Mouse (Mus musculus): ENCODE measurements at regions not wholly inside any gene's neighbourhood (a gene's known extent, or its start where the extent isn't known, plus 50 kb on each side); places are given as distances from the start of the nearest gene placed in this dataset.

DNA sequence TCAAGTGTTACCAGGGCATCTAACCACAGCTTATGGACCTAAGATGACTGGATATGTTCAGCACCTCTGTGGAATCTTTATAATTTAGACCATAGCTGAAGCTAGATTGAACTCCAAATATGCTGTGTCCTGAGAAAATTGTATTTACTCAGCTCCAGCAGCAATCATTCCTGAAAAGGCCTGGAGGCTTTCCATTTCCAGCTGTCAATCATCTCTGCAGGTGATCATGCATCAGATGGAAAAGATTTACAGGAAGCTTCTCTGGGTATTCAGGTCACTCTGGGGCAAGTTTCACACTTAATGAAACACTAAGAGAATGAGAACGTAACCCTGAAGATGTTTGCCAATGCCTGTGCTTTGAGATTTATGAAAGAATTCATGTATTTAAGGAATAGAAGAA, 502.1 kb downstream of the Basp1 start:
- Histone ChIP-seq H3K4me1 (ENCODE audit: insufficient read depth, low read length) (no peaks in the 10 kb centered on the region), H3K36me3 (ENCODE audit: insufficient read depth, low read length) (no peaks in the 10 kb centered on the region), H3K4me2 (replicated peaks; ENCODE audit: low read depth, low read length) (no peak overlapping the region), H3K9me3 (ENCODE audit: low read length) (no peaks in the 10 kb centered on the region), H3K27ac (ENCODE audit: low read length) (no peak overlapping the region), H3K27me3 (ENCODE audit: insufficient read depth, low read length) (no peaks in the 10 kb centered on the region), H3K9ac (replicated peaks; ENCODE audit: low read length) (no peak overlapping the region), H3K4me3 (ENCODE audit: low read length) (no peak overlapping the region)
- 89% methylated on average over 1 of the region's 1 CpGs for WGBS
- no peak for ATAC-seq (ENCODE audit: low FRiP score, low TSS enrichment)

GRCm38 (mm10) chr15:24906957-24907356, 506.6 kb downstream of the Basp1 start:
- Histone ChIP-seq H3K9me3 (ENCODE audit: low read length) (no peaks in the 10 kb centered on the region), H3K27me3 (ENCODE audit: insufficient read depth, low read length) (no peaks in the 10 kb centered on the region), H3K9ac (replicated peaks; ENCODE audit: low read length) (no peak overlapping the region), H3K4me1 (ENCODE audit: insufficient read depth, low read length) (no peaks in the 10 kb centered on the region), H3K4me2 (replicated peaks; ENCODE audit: low read depth, low read length) (no peak overlapping the region), H3K4me3 (ENCODE audit: low read length) (no peak overlapping the region), H3K27ac (ENCODE audit: low read length) (no peak overlapping the region), H3K36me3 (ENCODE audit: insufficient read depth, low read length) (no peaks in the 10 kb centered on the region)
- 31% methylated on average over 4 of the region's 4 CpGs for WGBS
- ATAC-seq (ENCODE audit: low FRiP score, low TSS enrichment): no peak

- H3K4me2 ChIP-seq (replicated peaks; ENCODE audit: low read depth, low read length): no peak overlapping the region
- WGBS: 74% methylated on average over 1 of the region's 1 CpGs
- no peak for ATAC-seq (ENCODE audit: low FRiP score, low TSS enrichment)
- H3K36me3 ChIP-seq (ENCODE audit: insufficient read depth, low read length): no peaks in the 10 kb centered on the region
- no peaks in the 10 kb centered on the region for H3K9me3 ChIP-seq (ENCODE audit: low read length)
- H3K27ac ChIP-seq (ENCODE audit: low read length): no peak overlapping the region
- H3K4me3 ChIP-seq (ENCODE audit: low read length): no peak overlapping the region
- no peaks in the 10 kb centered on the region for H3K27me3 ChIP-seq (ENCODE audit: insufficient read depth, low read length)
- H3K9ac ChIP-seq (replicated peaks; ENCODE audit: low read length): no peak overlapping the region
- no peaks in the 10 kb centered on the region for H3K4me1 ChIP-seq (ENCODE audit: insufficient read depth, low read length)
These were observed 534.7 kb downstream of the Basp1 start for GRCm38 (mm10) chr15:24878846-24879245.

GRCm38 (mm10) chr15:24877711-24878598, 535.6 kb downstream of the Basp1 start:
- Histone ChIP-seq H3K36me3 (ENCODE audit: insufficient read depth, low read length) (no peaks in the 10 kb centered on the region), H3K4me1 (ENCODE audit: insufficient read depth, low read length) (no peaks in the 10 kb centered on the region), H3K9me3 (ENCODE audit: low read length) (no peaks in the 10 kb centered on the region), H3K9ac (replicated peaks; ENCODE audit: low read length) (no peak overlapping the region), H3K4me3 (ENCODE audit: low read length) (no peak overlapping the region), H3K4me2 (replicated peaks; ENCODE audit: low read depth, low read length) (no peak overlapping the region), H3K27ac (ENCODE audit: low read length) (no peak overlapping the region), H3K27me3 (ENCODE audit: insufficient read depth, low read length) (no peaks in the 10 kb centered on the region)
- ATAC-seq (ENCODE audit: low FRiP score, low TSS enrichment): no peak
- WGBS: 63% methylated on average over 6 of the region's 6 CpGs

DNA sequence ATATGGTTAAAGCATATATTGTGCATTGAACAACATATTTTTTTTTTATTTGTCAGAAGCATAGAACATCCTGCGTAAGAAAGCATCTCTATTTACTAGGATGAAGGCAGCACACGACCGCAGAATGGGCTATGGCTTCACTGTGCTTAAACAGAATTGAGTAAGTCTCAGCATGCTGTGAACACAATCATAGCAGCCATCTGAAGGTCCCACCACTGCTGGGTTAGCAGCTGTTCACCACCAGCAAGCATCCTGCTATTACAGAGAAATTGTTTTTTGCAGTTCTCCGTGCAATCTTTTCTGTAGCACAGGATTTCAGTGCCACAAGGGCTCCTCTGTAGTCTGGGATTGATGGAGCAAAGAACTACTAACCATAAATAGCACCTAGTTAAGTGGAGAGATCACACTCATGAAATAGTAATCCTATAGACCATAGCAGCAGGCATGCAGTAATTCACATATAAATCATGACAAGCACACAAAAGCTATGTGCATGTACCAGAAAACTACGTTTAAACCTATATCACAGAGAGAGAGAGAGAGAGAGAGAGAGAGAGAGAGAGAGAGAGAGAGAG, 537.3 kb downstream of the Basp1 start:
- ATAC-seq (ENCODE audit: low FRiP score, low TSS enrichment): no peak
- no peak overlapping the region for H3K27ac ChIP-seq (ENCODE audit: low read length)
- no peaks in the 10 kb centered on the region for H3K27me3 ChIP-seq (ENCODE audit: insufficient read depth, low read length)
- no peak overlapping the region for H3K9ac ChIP-seq (replicated peaks; ENCODE audit: low read length)
- H3K36me3 ChIP-seq (ENCODE audit: insufficient read depth, low read length): no peaks in the 10 kb centered on the region
- no peak overlapping the region for H3K4me2 ChIP-seq (replicated peaks; ENCODE audit: low read depth, low read length)
- H3K4me3 ChIP-seq (ENCODE audit: low read length): no peak overlapping the region
- WGBS: 80% methylated on average over 5 of the region's 5 CpGs
- no peaks in the 10 kb centered on the region for H3K4me1 ChIP-seq (ENCODE audit: insufficient read depth, low read length)
- no peaks in the 10 kb centered on the region for H3K9me3 ChIP-seq (ENCODE audit: low read length)

DNA sequence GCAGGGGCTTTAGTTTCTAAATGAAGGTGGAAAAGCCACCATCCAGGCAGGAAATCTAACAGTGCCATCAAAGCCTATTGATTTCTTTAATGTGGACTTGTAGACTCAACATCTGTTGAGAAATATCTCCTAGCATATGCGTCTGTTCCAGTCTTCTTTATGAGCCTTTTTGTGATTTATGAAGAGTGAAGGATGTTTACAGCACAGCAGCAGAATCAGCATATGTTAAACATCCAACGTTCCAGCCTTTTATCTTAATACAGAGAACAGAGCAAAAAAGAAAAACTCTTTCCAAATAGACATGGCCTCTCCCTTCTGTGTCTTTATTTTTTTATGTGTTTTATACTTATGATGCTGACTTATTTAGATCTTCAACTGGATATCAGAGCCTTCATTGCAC, 573.3 kb downstream of the Basp1 start:
- Histone ChIP-seq H3K4me1 (ENCODE audit: insufficient read depth, low read length) (no peaks in the 10 kb centered on the region), H3K9ac (replicated peaks; ENCODE audit: low read length) (no peak overlapping the region), H3K36me3 (ENCODE audit: insufficient read depth, low read length) (no peaks in the 10 kb centered on the region), H3K27ac (ENCODE audit: low read length) (no peak overlapping the region), H3K4me3 (ENCODE audit: low read length) (no peak overlapping the region), H3K27me3 (ENCODE audit: insufficient read depth, low read length) (no peaks in the 10 kb centered on the region), H3K4me2 (replicated peaks; ENCODE audit: low read depth, low read length) (no peak overlapping the region), H3K9me3 (ENCODE audit: low read length) (no peaks in the 10 kb centered on the region)
- ATAC-seq (ENCODE audit: low FRiP score, low TSS enrichment): no peak
- WGBS: 37% methylated on average over 2 of the region's 2 CpGs

- Histone ChIP-seq H3K4me1 (ENCODE audit: insufficient read depth, low read length) (no peaks in the 10 kb centered on the region), H3K27me3 (ENCODE audit: insufficient read depth, low read length) (no peaks in the 10 kb centered on the region), H3K9me3 (ENCODE audit: low read length) (no peaks in the 10 kb centered on the region), H3K4me2 (replicated peaks; ENCODE audit: low read depth, low read length) (no peak overlapping the region), H3K4me3 (ENCODE audit: low read length) (no peak overlapping the region), H3K36me3 (ENCODE audit: insufficient read depth, low read length) (no peaks in the 10 kb centered on the region), H3K27ac (ENCODE audit: low read length) (no peak overlapping the region), H3K9ac (replicated peaks; ENCODE audit: low read length) (no peak overlapping the region)
- no peak for ATAC-seq (ENCODE audit: low FRiP score, low TSS enrichment)
- 91% methylated on average over 7 of the region's 7 CpGs for WGBS
These were observed 575.2 kb downstream of the Basp1 start for GRCm38 (mm10) chr15:24838390-24838789.

DNA sequence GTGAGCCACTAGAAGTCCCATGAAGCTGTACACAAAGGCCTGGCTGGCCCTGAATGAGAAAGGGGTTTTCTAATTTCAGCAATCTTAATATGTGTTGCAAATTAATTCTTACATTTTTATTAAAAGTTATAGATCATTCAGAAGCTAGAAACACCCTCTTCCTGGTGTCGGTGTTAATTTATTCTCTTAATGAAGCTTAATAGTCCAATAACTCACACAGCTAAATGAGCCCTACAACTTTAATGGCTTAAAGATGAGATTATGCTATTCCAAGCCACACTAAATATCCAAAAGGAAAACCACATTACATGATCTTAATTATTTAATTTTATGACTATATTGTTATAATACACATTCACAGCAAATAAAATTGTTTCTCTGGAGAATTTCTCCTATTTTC, 585.7 kb downstream of the Basp1 start:
- Histone ChIP-seq H3K4me2 (replicated peaks; ENCODE audit: low read depth, low read length) (no peak overlapping the region), H3K9me3 (ENCODE audit: low read length) (no peaks in the 10 kb centered on the region), H3K36me3 (ENCODE audit: insufficient read depth, low read length) (no peaks in the 10 kb centered on the region), H3K4me3 (ENCODE audit: low read length) (no peak overlapping the region), H3K27ac (ENCODE audit: low read length) (no peak overlapping the region), H3K27me3 (ENCODE audit: insufficient read depth, low read length) (no peaks in the 10 kb centered on the region), H3K9ac (replicated peaks; ENCODE audit: low read length) (no peak overlapping the region), H3K4me1 (ENCODE audit: insufficient read depth, low read length) (no peaks in the 10 kb centered on the region)
- WGBS: 95% methylated on average over 1 of the region's 1 CpGs
- no peak for ATAC-seq (ENCODE audit: low FRiP score, low TSS enrichment)

GRCm38 (mm10) chr15:24827259-24827658, 586.3 kb downstream of the Basp1 start:
- no peaks in the 10 kb centered on the region for H3K9me3 ChIP-seq (ENCODE audit: low read length)
- no peak overlapping the region for H3K27ac ChIP-seq (ENCODE audit: low read length)
- no peaks in the 10 kb centered on the region for H3K4me1 ChIP-seq (ENCODE audit: insufficient read depth, low read length)
- H3K27me3 ChIP-seq (ENCODE audit: insufficient read depth, low read length): no peaks in the 10 kb centered on the region
- no peak overlapping the region for H3K4me2 ChIP-seq (replicated peaks; ENCODE audit: low read depth, low read length)
- no peak for ATAC-seq (ENCODE audit: low FRiP score, low TSS enrichment)
- H3K4me3 ChIP-seq (ENCODE audit: low read length): no peak overlapping the region
- no peaks in the 10 kb centered on the region for H3K36me3 ChIP-seq (ENCODE audit: insufficient read depth, low read length)
- H3K9ac ChIP-seq (replicated peaks; ENCODE audit: low read length): no peak overlapping the region

- Histone ChIP-seq H3K4me1 (ENCODE audit: insufficient read depth, low read length) (no peaks in the 10 kb centered on the region), H3K9me3 (ENCODE audit: low read length) (no peaks in the 10 kb centered on the region), H3K4me3 (ENCODE audit: low read length) (no peak overlapping the region), H3K27ac (ENCODE audit: low read length) (no peak overlapping the region), H3K27me3 (ENCODE audit: insufficient read depth, low read length) (no peaks in the 10 kb centered on the region), H3K36me3 (ENCODE audit: insufficient read depth, low read length) (no peaks in the 10 kb centered on the region), H3K9ac (replicated peaks; ENCODE audit: low read length) (no peak overlapping the region), H3K4me2 (replicated peaks; ENCODE audit: low read depth, low read length) (no peak overlapping the region)
- 77% methylated on average over 1 of the region's 1 CpGs for WGBS
- no peak for ATAC-seq (ENCODE audit: low FRiP score, low TSS enrichment)
These were observed 616.7 kb downstream of the Basp1 start for GRCm38 (mm10) chr15:24796836-24797235.
